Mouse (Mus musculus) testis, adult 2 months (tissue): ENCODE measurements around the gene Setdb1.

Experiments used
- CTCF ChIP-seq: fragments of 200-500 bp; IDR thresholded peaks from 2 replicates; pipeline ENCODE4 v1.5.1; 2012; ENCODE audit warnings: low read depth, mild to moderate bottlenecking, inconsistent platforms, low read length, moderate library complexity; ENCODE audit not compliant: control insufficient read depth, insufficient read depth, insufficient replicate concordance
- POLR2A ChIP-seq: fragments of 200-500 bp; IDR thresholded peaks from 2 replicates; pipeline ENCODE4 v1.6.1; 2012; ENCODE audit warnings: low read depth, mild to moderate bottlenecking, inconsistent platforms, low read length, moderate library complexity; ENCODE audit not compliant: control insufficient read depth

GRCm38 (mm10) chr3:95285390-95285789 lies 71.6 kb downstream of the Setdb1 start:
- TF ChIP-seq POLR2A (no peak), CTCF (no peak)
